Mouse (Mus musculus) heart, adult 2 months (tissue): ENCODE data around the gene Tox2.

Experiments
- CTCF ChIP-seq: fragments of 200-600 bp; IDR thresholded peaks from 2 replicates; pipeline ENCODE4 v1.8.1; 2022; ENCODE audit warnings: antibody characterized with exemption, mild to moderate bottlenecking, moderate library complexity
- EP300 ChIP-seq: fragments of 200-500 bp; IDR thresholded peaks from 2 replicates; pipeline ENCODE4 v1.6.1; 2011; ENCODE audit warnings: low read depth, low read length, control low read depth; ENCODE audit not compliant: insufficient read depth
- POLR2A ChIP-seq: fragments of 200-500 bp; IDR thresholded peaks from 2 replicates; pipeline ENCODE4 v1.6.1; 2011; ENCODE audit warnings: mild to moderate bottlenecking, low read depth, low read length, control low read depth; ENCODE audit not compliant: insufficient read depth

DNA sequence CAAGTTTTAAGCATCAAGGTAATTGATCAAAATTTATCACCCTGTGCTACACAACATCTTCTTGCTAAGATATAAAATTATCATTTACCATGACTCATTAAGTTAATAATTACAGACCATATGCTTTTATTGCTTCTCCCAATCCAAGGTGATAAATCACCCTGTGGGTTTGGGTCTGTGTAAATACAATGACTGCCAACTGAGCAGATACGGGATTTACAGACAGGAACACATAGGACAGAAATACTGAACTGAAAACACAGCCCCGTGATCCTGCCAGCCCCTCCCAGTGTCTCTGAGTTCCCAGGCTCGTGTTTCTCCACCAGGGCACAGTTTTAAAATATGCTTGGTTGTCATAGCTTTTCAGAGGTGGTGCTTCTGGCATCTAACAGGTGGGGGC, 10.2 kb downstream of the Tox2 start:
- no peak for TF ChIP-seq CTCF
- no peak for TF ChIP-seq POLR2A
- TF ChIP-seq EP300, result no peak
